Mouse (Mus musculus) monocyte, adult 5-6 weeks (primary cell): ENCODE results near the gene Limk2. TPM values are rescaled to one million over a fixed set of nuclear protein-coding genes. Genes with fewer than 3 reads are reported as not detected.

Experiments
- ATAC-seq: fragments of 153-309, 156-312 bp; replicated peaks from 2 replicates; pipeline ENCODE4 v1.8.0; 2017; ENCODE audit warnings: mild to moderate bottlenecking; ENCODE audit not compliant: low TSS enrichment, insufficient number of reproducible peaks, severe bottlenecking, poor library complexity, low FRiP score
- total RNA-seq: library from RNA; stranded (forward); fragments of 200-1000, 200-491, 200-594 nt; gene quantifications from 3 replicates; pipeline ENCODE4 v1.2.3, GENCODE M21; 2017

Limk2 gene
- total RNA-seq, 1 experiment from 2014 or later: 19.9 TPM

GRCm38 (mm10) chr11:3318286-3318685 lies 90.7 kb downstream of the Limk2 start:
- ATAC-seq: no peak

DNA sequence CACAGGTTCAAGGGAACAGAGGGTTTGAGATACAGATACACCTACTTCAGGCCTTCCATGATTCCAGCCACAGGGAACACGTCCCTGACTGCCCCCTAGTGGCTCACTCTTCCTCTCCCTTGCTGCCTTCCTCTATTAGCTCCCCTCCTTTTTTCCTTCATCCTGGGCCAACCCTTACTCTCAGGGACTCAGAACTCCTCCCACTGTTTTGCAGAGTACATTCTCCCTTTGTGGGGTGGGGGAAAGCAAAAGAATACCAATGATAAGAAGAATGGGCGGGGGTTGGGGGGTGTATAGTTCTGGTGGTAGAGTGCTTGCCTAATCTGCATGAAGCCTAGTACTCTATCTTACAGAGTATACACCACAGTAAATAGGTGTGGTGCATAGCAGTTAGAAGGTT lies 94.8 kb downstream of the Limk2 start:
- ATAC-seq: peak; percentile 50; the same call in 1 of the 2 replicates

DNA sequence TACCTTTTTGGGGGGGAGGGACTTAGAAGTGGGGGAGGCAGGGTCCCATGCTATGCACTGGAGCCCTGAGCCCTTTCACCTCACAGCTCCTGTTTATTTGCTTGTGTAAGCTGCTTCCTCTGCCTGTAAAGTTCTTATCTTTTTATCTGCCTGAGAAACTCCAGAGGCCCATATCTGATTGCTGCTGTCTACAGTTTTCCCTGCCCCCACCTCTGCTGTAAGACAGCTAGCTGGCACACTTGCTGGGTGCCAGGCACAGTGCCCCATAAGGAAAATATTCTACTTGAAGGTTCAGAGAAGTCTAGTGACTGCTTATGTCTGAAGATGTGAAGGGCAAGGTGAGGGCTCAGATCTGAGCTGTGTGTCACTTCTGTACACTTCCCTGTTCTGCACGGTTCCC lies 95.7 kb downstream of the Limk2 start:
- ATAC-seq: no peak

DNA sequence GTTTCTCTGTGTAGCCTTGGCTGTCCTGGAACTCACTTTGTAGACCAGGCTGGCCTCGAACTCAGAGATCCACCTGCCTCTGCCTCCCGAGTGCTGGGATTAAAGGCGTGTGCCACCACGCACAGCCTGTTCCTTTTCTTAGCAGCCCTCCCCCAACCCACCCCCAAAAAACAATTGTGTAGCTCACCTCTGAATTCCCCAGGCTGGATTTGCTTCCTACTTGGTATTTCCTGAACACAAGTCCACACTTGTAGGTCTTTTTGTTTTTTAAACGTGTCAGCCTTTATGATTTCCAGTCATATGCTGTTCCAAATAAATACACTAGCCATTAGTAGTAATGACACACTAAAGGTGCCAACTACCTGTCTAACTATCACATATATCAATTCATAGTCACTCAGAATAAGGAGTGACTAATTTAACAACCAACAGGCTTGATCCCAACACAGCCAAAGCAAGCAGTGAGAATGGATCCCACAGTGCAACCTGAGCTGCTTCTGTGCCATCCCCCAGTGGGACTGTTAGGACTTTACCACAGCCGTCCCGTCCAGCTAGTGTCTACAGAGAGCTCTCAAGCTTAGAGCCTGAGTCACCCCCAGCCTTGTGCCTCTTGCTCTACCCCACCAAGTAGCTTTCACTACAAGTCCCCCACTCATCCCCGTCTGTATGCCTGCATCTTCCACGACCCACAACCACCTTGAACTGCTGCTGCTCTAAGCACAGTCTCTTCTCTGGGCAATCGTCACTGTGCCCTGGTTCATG lies 97.2 kb downstream of the Limk2 start:
- no peak for ATAC-seq

GRCm38 (mm10) chr11:3310789-3311585 lies 98.0 kb downstream of the Limk2 start:
- ATAC-seq: no peak

DNA sequence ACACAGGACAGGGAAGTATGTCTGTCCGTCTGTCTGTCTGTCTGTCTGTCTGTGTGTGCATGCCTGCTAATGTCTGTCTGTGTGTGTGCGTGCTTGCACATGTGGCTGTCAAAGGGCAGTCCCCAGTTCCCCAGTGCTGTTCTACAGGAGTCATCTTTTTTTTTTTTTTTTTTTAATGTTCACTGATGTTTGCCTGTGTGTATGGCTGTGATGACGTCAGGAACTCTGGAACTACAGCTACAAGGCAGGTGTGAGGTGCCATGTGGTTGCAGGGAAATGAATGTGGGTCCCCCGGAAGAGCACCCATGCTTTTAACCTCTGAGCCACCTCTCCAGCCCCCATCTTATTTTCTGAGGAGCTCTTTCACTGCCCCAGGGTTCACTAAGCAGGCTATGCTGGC lies 99.1 kb downstream of the Limk2 start:
- ATAC-seq: no peak

GRCm38 (mm10) chr11:3307875-3308274 lies 101.1 kb downstream of the Limk2 start:
- ATAC-seq: no peak

DNA sequence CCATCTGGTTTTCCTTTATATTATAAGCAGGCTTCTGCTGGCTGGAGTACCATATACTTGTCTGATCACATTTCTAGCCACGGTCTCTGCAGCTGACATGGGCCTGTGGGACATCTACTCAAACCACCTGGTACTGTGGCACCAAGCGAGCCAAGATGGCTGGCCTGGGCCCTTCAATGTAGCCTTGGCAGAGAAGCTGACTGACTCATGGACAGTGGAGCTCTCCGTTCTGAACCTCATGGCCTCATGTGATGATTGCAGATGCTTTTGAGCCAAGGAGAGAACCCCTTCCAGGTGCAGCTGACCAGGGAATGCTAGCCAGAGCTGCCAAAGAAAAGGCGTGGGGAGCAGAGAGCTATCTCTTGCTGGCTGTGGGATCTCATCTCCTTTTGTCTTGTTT lies 103.2 kb downstream of the Limk2 start:
- no peak for ATAC-seq

- no peak for ATAC-seq
These were observed 106.2 kb downstream of the Limk2 start for GRCm38 (mm10) chr11:3302792-3303191.

GRCm38 (mm10) chr11:3302385-3302784 lies 106.6 kb downstream of the Limk2 start:
- ATAC-seq: no peak

- ATAC-seq: no peak
These were observed 107.9 kb downstream of the Limk2 start for GRCm38 (mm10) chr11:3301075-3301474.

DNA sequence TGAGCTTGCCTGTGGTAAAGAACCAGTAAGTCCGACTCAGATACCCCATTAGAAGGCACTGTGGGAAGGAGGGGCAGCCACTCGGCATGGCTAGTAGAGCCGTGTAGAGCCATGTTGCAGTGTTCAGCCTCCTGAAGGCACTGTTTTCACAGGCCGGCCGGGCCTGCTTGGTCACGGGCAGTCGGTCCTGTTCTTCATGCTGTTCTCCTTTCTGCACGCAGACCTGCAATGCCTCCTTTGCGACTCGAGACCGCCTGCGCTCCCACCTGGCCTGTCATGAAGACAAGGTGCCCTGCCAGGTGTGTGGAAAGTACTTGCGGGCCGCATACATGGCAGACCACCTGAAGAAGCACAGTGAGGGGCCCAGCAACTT lies 110.2 kb downstream of the Limk2 start:
- no peak for ATAC-seq

DNA sequence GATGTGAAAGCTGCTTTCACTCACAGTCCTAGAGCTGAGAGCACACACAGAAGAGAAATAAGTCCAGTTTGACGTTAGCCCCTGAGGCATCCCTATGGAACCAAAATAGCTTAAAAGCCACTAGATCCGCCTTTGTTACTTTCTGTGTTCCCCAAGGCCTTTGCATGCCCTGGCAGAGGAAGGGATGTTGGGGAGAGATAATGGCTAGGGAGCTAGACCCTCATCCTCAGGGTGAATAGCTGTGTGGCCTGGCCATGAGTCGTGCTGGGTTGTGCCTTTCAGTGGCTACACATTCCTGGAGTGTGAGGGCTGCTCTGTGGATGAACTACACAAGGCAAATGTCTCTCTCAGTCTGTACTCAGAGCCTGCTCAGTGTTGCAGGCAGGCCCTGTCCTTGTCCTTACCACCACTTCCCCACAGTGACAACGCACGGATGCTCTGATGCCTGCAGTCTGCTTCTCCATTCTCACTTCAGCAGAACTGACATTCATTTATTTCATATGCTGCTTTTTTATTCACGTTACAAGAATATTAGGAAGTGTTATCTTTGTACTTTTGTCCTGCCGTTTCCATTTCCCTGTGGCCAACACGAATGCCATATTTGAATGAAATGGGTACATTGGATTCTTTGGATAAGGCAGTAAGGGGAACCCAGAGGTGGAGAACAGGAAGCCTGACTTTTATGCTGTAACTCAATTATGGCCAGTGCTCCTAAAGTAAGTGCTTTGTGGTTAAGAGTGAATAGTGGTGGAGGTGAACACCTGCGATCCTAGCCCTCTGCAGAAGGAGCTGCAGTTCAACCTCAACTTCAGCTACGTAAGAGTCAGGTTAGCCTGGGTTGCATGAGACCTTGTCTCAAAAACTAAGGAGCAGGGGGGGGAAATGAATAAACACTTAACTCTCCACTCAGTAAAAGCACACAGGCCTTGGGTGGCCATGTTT lies 110.8 kb downstream of the Limk2 start:
- no peak for ATAC-seq

DNA sequence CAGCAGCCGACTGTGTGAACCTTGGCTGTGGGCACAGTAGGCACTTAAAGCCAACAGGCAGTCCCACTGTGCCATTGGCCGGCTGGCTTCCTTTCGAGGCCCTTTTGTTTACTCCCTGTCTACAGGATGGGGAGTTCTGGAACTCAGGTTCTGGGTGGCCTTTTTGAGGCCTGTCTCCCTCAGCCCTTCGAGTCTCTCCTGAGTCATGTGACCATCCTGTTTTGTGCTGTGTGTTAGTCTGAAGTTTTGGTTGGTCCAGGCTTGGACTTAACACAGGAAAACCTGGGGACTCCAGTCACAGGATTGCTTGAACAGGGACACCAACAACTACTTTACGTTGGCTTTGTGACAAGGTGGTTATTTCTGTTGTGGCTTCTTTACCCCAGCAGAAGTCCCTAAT lies 112.9 kb downstream of the Limk2 start:
- no peak for ATAC-seq

DNA sequence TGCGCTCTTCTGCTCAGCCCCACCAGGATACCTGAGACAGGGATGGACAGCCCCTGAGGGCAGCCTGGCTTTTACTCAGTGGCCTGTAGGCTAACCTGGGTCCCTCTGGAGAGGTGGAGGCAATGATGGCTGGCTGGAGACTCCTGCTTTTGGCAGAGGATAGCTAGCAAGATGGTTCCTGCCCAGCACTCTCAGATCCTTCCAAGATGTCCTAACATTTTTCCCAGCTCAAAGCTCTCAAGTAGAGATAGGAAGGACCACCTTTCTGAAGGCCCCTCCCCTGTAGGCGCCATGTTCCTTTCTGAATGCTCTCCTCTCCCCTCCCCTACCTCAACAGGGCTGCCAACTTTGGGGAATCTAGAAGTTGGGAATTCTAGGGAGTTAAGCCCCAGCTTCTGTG lies 114.3 kb downstream of the Limk2 start:
- no peak for ATAC-seq

Other genes starting within 250 kb of the Limk2 start
- 30.9 to 63.3 TPM (median 32.0 TPM) in 3 replicates for gene Sfi1, start 215.7 kb downstream of the Limk2 start, total RNA-seq
- gene Eif4enif1, start 206.8 kb downstream of the Limk2 start, total RNA-seq: 63.9 to 84.5 TPM (median 83.3 TPM) in 3 replicates
- 165 to 210 TPM (median 199 TPM) in 3 replicates for gene Drg1, start 142.8 kb downstream of the Limk2 start, total RNA-seq
- gene Patz1, start 120.3 kb downstream of the Limk2 start, total RNA-seq: 14.9 to 26.0 TPM (median 20.6 TPM) in 3 replicates
- gene Pik3ip1, start 78.8 kb downstream of the Limk2 start, total RNA-seq: 17.3 to 18.3 TPM (median 18.0 TPM) in 3 replicates
- gene Rnf185, start 43.2 kb upstream of the Limk2 start, total RNA-seq: 14.4 to 15.7 TPM (median 14.5 TPM) in 3 replicates
- gene Pla2g3, start 79.1 kb upstream of the Limk2 start, total RNA-seq: 0.29 to 3.8 TPM in 2 of 3 replicates, not detected in the other
- gene Inpp5j, start 95.6 kb upstream of the Limk2 start, total RNA-seq: 0.68 to 5.5 TPM (median 2.3 TPM) in 3 replicates
- gene Selenom, start 105.5 kb upstream of the Limk2 start, total RNA-seq: 3.0 to 22.8 TPM (median 7.5 TPM) in 3 replicates
- 1.4 to 6.2 TPM (median 2.6 TPM) in 3 replicates for gene Smtn, start 131.4 kb upstream of the Limk2 start, total RNA-seq
- gene Morc2a, start 240.0 kb upstream of the Limk2 start, total RNA-seq: 15.7 to 32.7 TPM (median 21.7 TPM) in 3 replicates